Mouse (Mus musculus) gastrocnemius, adult 18-20 months (tissue): ENCODE data around the gene Mrpl52. TPM values are rescaled to one million over a fixed set of nuclear protein-coding genes. Genes with fewer than 3 reads are reported as not detected.

Experiments used
- DNase-seq: peaks from one replicate; pipeline ENCODE4 v3.0.0; 2021; ENCODE audit warnings: low spot score
- total RNA-seq, 2 experiments: library from RNA; stranded (reverse); gene quantifications; 2 replicates each; pipeline ENCODE4 v1.2.3; 2021

Mrpl52 gene
- total RNA-seq, 2 experiments from 2014 or later: 100.0 to 110 TPM

GRCm38 (mm10) chr14:54464293-54465005, 37.7 kb downstream of the Mrpl52 start:
- DNase-seq: peak; percentile 67

DNA sequence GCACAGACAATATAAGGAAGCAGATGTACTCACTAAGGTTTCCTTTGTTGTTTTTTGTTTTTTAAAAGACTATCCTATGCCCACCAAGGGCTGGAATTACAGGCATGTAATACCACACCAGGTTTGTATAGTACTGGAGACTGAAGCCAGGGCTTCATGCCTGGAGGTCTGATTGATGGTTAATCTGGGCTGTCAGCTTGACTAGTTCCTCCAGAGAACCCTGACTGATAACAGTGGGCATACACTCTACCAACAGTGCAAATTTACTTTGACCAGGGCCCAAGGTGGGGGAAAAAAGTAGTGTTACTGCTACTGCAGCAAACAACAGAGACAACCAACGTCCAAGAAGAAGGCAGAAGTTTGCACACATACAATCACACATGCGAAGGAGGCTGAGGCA, 44.8 kb downstream of the Mrpl52 start:
- DNase-seq: no peak

- DNase-seq: no peak
These were observed 46.0 kb downstream of the Mrpl52 start for GRCm38 (mm10) chr14:54472671-54473070.

GRCm38 (mm10) chr14:54474744-54475143, 48.0 kb downstream of the Mrpl52 start:
- DNase-seq: no peak

- DNase-seq: no peak
These were observed 49.5 kb downstream of the Mrpl52 start, which contains the start of gene Rem2 for GRCm38 (mm10) chr14:54475941-54476844. Rem2 (plus strand) TSS chr14:54476100.

- no peak for DNase-seq
These were observed 50.6 kb downstream of the Mrpl52 start for GRCm38 (mm10) chr14:54477172-54477909.

Other genes with a start within 250 kb of the Mrpl52 start
- gene Dad1, start 172.8 kb upstream of the Mrpl52 start, total RNA-seq: 10 to 100 TPM; 66.6 to 77.4 TPM
- 10 to 100 TPM; 19.4 to 19.5 TPM for gene Abhd4, start 172.7 kb upstream of the Mrpl52 start, total RNA-seq
- not detected for gene Olfr49, start 142.0 kb upstream of the Mrpl52 start, total RNA-seq
- gene Oxa1l, start 66.1 kb upstream of the Mrpl52 start, total RNA-seq: 10 to 100 TPM; 49.1 to 54.0 TPM
- gene Slc7a7, start 9.1 kb upstream of the Mrpl52 start, total RNA-seq: under 1 TPM; 0.52 to 0.73 TPM
- gene Mmp14, start 4.7 kb downstream of the Mrpl52 start, total RNA-seq: 10 to 100 TPM in 1 of 2 experiments, 1 to 10 TPM in 1; 7.3 to 10.6 TPM
- 10 to 100 TPM; 28.5 to 31.2 TPM for gene Lrp10, start 37.2 kb downstream of the Mrpl52 start, total RNA-seq
- gene Rem2, start 49.2 kb downstream of the Mrpl52 start, total RNA-seq: not detected
- 10 to 100 TPM; 29.6 to 32.1 TPM for gene Prmt5, start 90.6 kb downstream of the Mrpl52 start, total RNA-seq
- gene Haus4, start 127.7 kb downstream of the Mrpl52 start, total RNA-seq: 1 to 10 TPM; 2.5 to 3.0 TPM
- gene Ajuba, start 150.6 kb downstream of the Mrpl52 start, total RNA-seq: 1 to 10 TPM in 1 of 2 experiments, under 1 TPM in 1; 0.91 to 1.6 TPM
- gene 4931414P19Rik, start 179.1 kb downstream of the Mrpl52 start, total RNA-seq: 1 to 10 TPM; 2.6 to 3.9 TPM
- gene Psmb5, start 191.1 kb downstream of the Mrpl52 start, total RNA-seq: 100 to 1,000 TPM; 162 to 169 TPM
- gene Psmb11, start 194.5 kb downstream of the Mrpl52 start, total RNA-seq: not detected
- not detected for gene Gm17606, start 214.0 kb downstream of the Mrpl52 start, total RNA-seq
- under 1 TPM; 0.07 to 0.11 TPM for gene Cdh24, start 214.5 kb downstream of the Mrpl52 start, total RNA-seq